Mouse (Mus musculus): ENCODE measurements around the gene Gata5. TPM values are rescaled to one million over a fixed set of nuclear protein-coding genes. Genes with fewer than 3 reads are reported as not detected.

Gata5 gene
- polyA plus RNA-seq, 1 experiment = not detected

GRCm38 (mm10) chr2:180277773-180278320 lies 56.7 kb downstream of the Gata5 start:
- no peak for TF ChIP-seq MYOG (IDR thresholded peaks at IDR 0.05; ENCODE audit: control insufficient read depth in 1 of 3, insufficient read depth in 1 of 3, insufficient read length in 2 of 3, low read depth in 2 of 3)
- TF ChIP-seq REST (IDR thresholded peaks at IDR 0.05; ENCODE audit: insufficient read depth, insufficient read length) = no peak
- no peak for TF ChIP-seq USF1 (IDR thresholded peaks at IDR 0.05; ENCODE audit: low read depth)
- TF ChIP-seq CEBPB (IDR thresholded peaks at IDR 0.05; ENCODE audit: insufficient read depth, poor library complexity, severe bottlenecking) = no peak
- no peak for TF ChIP-seq MAX (IDR thresholded peaks at IDR 0.05; ENCODE audit: low read depth)
- no peak for TF ChIP-seq SRF (IDR thresholded peaks at IDR 0.05; ENCODE audit: control insufficient read depth, insufficient read length, low read depth)
- TF ChIP-seq TCF3 (IDR thresholded peaks at IDR 0.05; ENCODE audit: insufficient read length, low read depth) = no peak
- no peak for TF ChIP-seq TCF12 (IDR thresholded peaks at IDR 0.05; ENCODE audit: insufficient read depth, poor library complexity, severe bottlenecking)
- no peaks in the 10 kb centered on the region for H3K79me2 ChIP-seq (ENCODE audit: control insufficient read depth, insufficient read depth)
- H3K4me3 ChIP-seq = no peak overlapping the region
- H3ac ChIP-seq (ENCODE audit: control insufficient read depth, insufficient read length) = no peak overlapping the region
- H3K36me3 ChIP-seq (ENCODE audit: control insufficient read depth, insufficient read depth) = no peaks in the 10 kb centered on the region
- no peak overlapping the region for H3K4me2 ChIP-seq (ENCODE audit: low read depth)
- peaks cover 65% of the 10 kb centered on the region for H3K27me3 ChIP-seq (ENCODE audit: control insufficient read depth, insufficient read depth, insufficient read length)

GRCm38 (mm10) chr2:180276851-180277259 lies 57.6 kb downstream of the Gata5 start:
- H3K4me2 ChIP-seq (ENCODE audit: low read depth) = no peak overlapping the region
- H3K27me3 ChIP-seq (ENCODE audit: control insufficient read depth, insufficient read depth, insufficient read length) = peaks cover 56% of the 10 kb centered on the region
- H3K4me3 ChIP-seq = no peak overlapping the region
- TF ChIP-seq POLR2AphosphoS2 (IDR thresholded peaks at IDR 0.05; ENCODE audit: insufficient read length, low read depth) (no peak), E2F4 (IDR thresholded peaks at IDR 0.05; ENCODE audit: insufficient read depth) (no peak), TCF12 (IDR thresholded peaks at IDR 0.05; ENCODE audit: insufficient read depth, poor library complexity, severe bottlenecking) (no peak), MYOG (IDR thresholded peaks at IDR 0.05; ENCODE audit: control insufficient read depth in 1 of 3, insufficient read depth in 1 of 3, insufficient read length in 2 of 3, low read depth in 2 of 3) (no peak), CEBPB (IDR thresholded peaks at IDR 0.05; ENCODE audit: insufficient read depth, poor library complexity, severe bottlenecking) (no peak), MAX (IDR thresholded peaks at IDR 0.05; ENCODE audit: low read depth) (no peak), MYOD1 (IDR thresholded peaks at IDR 0.05; ENCODE audit: control insufficient read depth in 1 of 3, insufficient read length in 2 of 3, low read depth in 2 of 3) (no peak), TCF3 (IDR thresholded peaks at IDR 0.05; ENCODE audit: insufficient read length, low read depth) (no peak)
- H3K36me3 ChIP-seq (ENCODE audit: control insufficient read depth, insufficient read depth) = no peaks in the 10 kb centered on the region
- H3ac ChIP-seq (ENCODE audit: control insufficient read depth, insufficient read length) = no peak overlapping the region
- H3K79me2 ChIP-seq (ENCODE audit: control insufficient read depth, insufficient read depth) = no peaks in the 10 kb centered on the region

GRCm38 (mm10) chr2:180276385-180276784 lies 58.1 kb downstream of the Gata5 start:
- Histone ChIP-seq H3K36me3 (ENCODE audit: control insufficient read depth, insufficient read depth) (no peaks in the 10 kb centered on the region), H3K4me3 (no peak overlapping the region), H3ac (ENCODE audit: control insufficient read depth, insufficient read length) (no peak overlapping the region), H3K4me2 (ENCODE audit: low read depth) (no peak overlapping the region), H3K27me3 (ENCODE audit: control insufficient read depth, insufficient read depth, insufficient read length) (peaks cover 51% of the 10 kb centered on the region), H3K79me2 (ENCODE audit: control insufficient read depth, insufficient read depth) (no peaks in the 10 kb centered on the region)
- no peak for TF ChIP-seq TCF12 (IDR thresholded peaks at IDR 0.05; ENCODE audit: insufficient read depth, poor library complexity, severe bottlenecking)
- no peak for TF ChIP-seq POLR2A (IDR thresholded peaks at IDR 0.05; ENCODE audit: insufficient read length, low read depth)

DNA sequence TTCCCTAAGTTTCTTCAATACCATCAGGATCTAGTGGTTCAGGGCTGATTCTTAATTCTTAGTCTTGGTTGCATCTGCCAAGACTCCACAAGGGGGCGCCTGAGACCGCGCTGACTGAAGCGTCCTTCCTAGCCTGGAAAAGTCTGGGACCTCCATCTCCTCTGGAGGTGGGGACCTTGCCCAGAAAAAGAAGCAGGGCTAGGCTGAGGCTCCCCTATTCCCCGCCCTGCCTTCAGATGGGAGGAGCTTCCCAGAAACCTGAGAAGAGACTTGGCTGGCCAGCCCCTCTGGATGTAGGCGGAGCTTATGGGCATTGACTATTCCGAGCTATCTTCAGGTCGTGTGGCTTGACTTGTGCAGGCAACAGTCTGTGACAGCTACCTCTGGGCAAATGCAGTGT lies 58.7 kb downstream of the Gata5 start:
- TF ChIP-seq MAX (IDR thresholded peaks at IDR 0.05; ENCODE audit: low read depth) (no peak), POLR2AphosphoS2 (IDR thresholded peaks at IDR 0.05; ENCODE audit: insufficient read length, low read depth) (no peak), REST (IDR thresholded peaks at IDR 0.05; ENCODE audit: insufficient read depth, insufficient read length) (no peak), CEBPB (IDR thresholded peaks at IDR 0.05; ENCODE audit: insufficient read depth, poor library complexity, severe bottlenecking) (no peak), SRF (IDR thresholded peaks at IDR 0.05; ENCODE audit: control insufficient read depth, insufficient read length, low read depth) (no peak)
- Histone ChIP-seq H3K4me2 (ENCODE audit: low read depth) (no peak overlapping the region), H3K27me3 (ENCODE audit: control insufficient read depth, insufficient read depth, insufficient read length) (peaks cover 45% of the 10 kb centered on the region), H3K79me2 (ENCODE audit: control insufficient read depth, insufficient read depth) (no peaks in the 10 kb centered on the region), H3K36me3 (ENCODE audit: control insufficient read depth, insufficient read depth) (no peaks in the 10 kb centered on the region), H3ac (ENCODE audit: control insufficient read depth, insufficient read length) (no peak overlapping the region), H3K4me3 (no peak overlapping the region)

Other genes starting within 250 kb of the Gata5 start
- 0.16 TPM for gene Hrh3, start 230.2 kb downstream of the Gata5 start, polyA plus RNA-seq (2012; fragmentation: generic; extraction: Trizol)
- 34.8 TPM for gene Osbpl2, start 215.4 kb downstream of the Gata5 start, polyA plus RNA-seq (2012; fragmentation: generic; extraction: Trizol)
- 188 TPM for gene Adrm1, start 163.2 kb downstream of the Gata5 start, polyA plus RNA-seq (2012; fragmentation: generic; extraction: Trizol)
- gene Lama5, start 108.8 kb downstream of the Gata5 start, polyA plus RNA-seq (2012; fragmentation: generic; extraction: Trizol) = 80.8 TPM
- 3,913 TPM for gene Rps21, start 77.3 kb downstream of the Gata5 start, polyA plus RNA-seq (2012; fragmentation: generic; extraction: Trizol)
- 6.8 TPM for gene Cables2, start 61.2 kb downstream of the Gata5 start, polyA plus RNA-seq (2012; fragmentation: generic; extraction: Trizol)
- not detected for gene Rbbp8nl, start 44.8 kb downstream of the Gata5 start, polyA plus RNA-seq (2012; fragmentation: generic; extraction: Trizol)
- 0.18 TPM for gene Slco4a1, start 121.5 kb upstream of the Gata5 start, polyA plus RNA-seq (2012; fragmentation: generic; extraction: Trizol)
- gene Ntsr1, start 165.3 kb upstream of the Gata5 start, polyA plus RNA-seq (2012; fragmentation: generic; extraction: Trizol) = not detected
- 17.9 TPM for gene Mrgbp, start 246.6 kb upstream of the Gata5 start, polyA plus RNA-seq (2012; fragmentation: generic; extraction: Trizol)

All from myocyte (in vitro differentiated cells).